Mouse (Mus musculus): ENCODE results near the gene Tapt1.

- TF ChIP-seq EP300 (IDR thresholded peaks at IDR 0.05; ENCODE audit: insufficient read depth, low read depth, low read length) (no peak), CTCF (IDR thresholded peaks at IDR 0.05) (no peak), POLR2A (IDR thresholded peaks at IDR 0.05; ENCODE audit: insufficient read depth, low read depth, low read length) (no peak)
Observed at GRCm38 (mm10) chr5:44164233-44164776, 62.1 kb downstream of the Tapt1 start.

All from heart, adult 2 months (tissue).